24 mouse cellular contexts compared by ENCODE assay signal in the genomic region with DNA sequence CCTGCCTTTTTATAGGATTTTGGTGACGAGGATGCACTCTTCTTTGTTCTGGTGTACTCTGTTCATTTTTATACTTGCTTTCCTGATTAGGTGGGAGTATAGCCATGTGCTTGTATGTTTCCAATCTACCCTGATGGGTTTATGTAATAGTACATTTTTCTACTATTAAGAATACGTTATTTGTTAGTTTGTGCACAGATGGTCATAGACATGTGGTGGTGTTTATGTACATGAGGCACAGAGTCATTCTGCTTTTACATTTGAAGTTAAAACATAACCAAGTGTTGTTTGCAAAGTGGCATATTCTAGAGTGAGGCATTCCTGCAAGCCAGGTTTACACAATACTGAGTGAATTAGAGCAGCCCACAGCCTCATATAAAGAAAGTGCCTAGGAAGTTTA.
DNase-seq lines count a peak whose midpoint lies in the region; ATAC-seq lines count a peak whose summit lies in the region.
"Had no signal": no experiment of that assay in that cellular context is flagged by ENCODE, and none has a peak within 500 bp of the region (broad histone marks: within the 10 kb centered on the region; RNA-seq: fewer than 3 reads in every experiment).

No protein-coding gene starts in this region.

- H3K27me3 ChIP-seq in forebrain, embryonic 16.5 days (replicated peaks; ENCODE audit: control insufficient read depth, insufficient read depth, low read length): no peaks in the 10 kb centered on the region
- no peaks in the 10 kb centered on the region for H3K27me3 ChIP-seq in forebrain, embryonic 13.5 days
- H3K27me3 ChIP-seq: heart, embryonic 12.5 days; heart, embryonic 15.5 days; hindbrain, embryonic 13.5 days had no signal

- DNase-seq in layer of hippocampus, adult 18-20 months (ENCODE audit: low spot score in 2 of 2): peak; percentile 35 to 90
- no peak for DNase-seq in layer of hippocampus, postnatal 10 days (ENCODE audit: low spot score in 2 of 2)
- DNase-seq in layer of hippocampus, adult 9-10 months (ENCODE audit: low spot score): peak; percentile 86
- DNase-seq in frontal cortex, postnatal 14 days (ENCODE audit: low spot score in 2 of 2): no peak
- DNase-seq in cerebellum, postnatal 14 days: no peak
- DNase-seq: adrenal gland, postnatal 10 days; adrenal gland, postnatal 36 days; cerebellum, adult 11-12 months; cerebellum, adult 8-10 months; cerebellum, postnatal 10 days; gastrocnemius, postnatal 25 days; heart, adult 18-20 months; heart, postnatal 10 days; heart, postnatal 36 days had no signal

- peak; percentile 45; the same call in 1 of the 2 replicates for ATAC-seq in forebrain, embryonic 16.5 days
- no peak for ATAC-seq in forebrain, embryonic 13.5 days
- ATAC-seq in megakaryocyte-erythroid progenitor cell, adult 5-6 weeks (replicated peaks; ENCODE audit: low FRiP score, low TSS enrichment, poor library complexity, severe bottlenecking): no peak
- ATAC-seq: forebrain, embryonic 14.5 days; hindbrain, embryonic 16.5 days had no signal

- H3K4me3 ChIP-seq in forebrain, embryonic 16.5 days (replicated peaks; ENCODE audit: low read length): no peak overlapping the region
- H3K4me3 ChIP-seq in forebrain, embryonic 13.5 days: no peak overlapping the region
- H3K4me3 ChIP-seq: forebrain, embryonic 10.5 days; heart, embryonic 12.5 days; heart, embryonic 15.5 days; hindbrain, embryonic 10.5 days; hindbrain, embryonic 13.5 days had no signal

- H3K9ac ChIP-seq in forebrain, embryonic 16.5 days (replicated peaks; ENCODE audit: low read depth, low read length): no peak overlapping the region
- H3K9ac ChIP-seq in forebrain, embryonic 13.5 days: no peak overlapping the region
- H3K9ac ChIP-seq: heart, embryonic 12.5 days; heart, embryonic 15.5 days; hindbrain, embryonic 13.5 days had no signal

- no peaks in the 10 kb centered on the region for H3K9me3 ChIP-seq in forebrain, embryonic 16.5 days (ENCODE audit: control insufficient read depth, low read length)
- H3K9me3 ChIP-seq in forebrain, embryonic 13.5 days (replicated peaks): no peaks in the 10 kb centered on the region
- H3K9me3 ChIP-seq: forebrain, embryonic 10.5 days; heart, embryonic 12.5 days; heart, embryonic 15.5 days; hindbrain, embryonic 10.5 days; hindbrain, embryonic 13.5 days had no signal

- no peaks in the 10 kb centered on the region for H3K36me3 ChIP-seq in forebrain, embryonic 16.5 days (ENCODE audit: control insufficient read depth, insufficient read depth)
- H3K36me3 ChIP-seq in forebrain, embryonic 13.5 days (ENCODE audit: poor library complexity, severe bottlenecking): no peaks in the 10 kb centered on the region
- H3K36me3 ChIP-seq: forebrain, embryonic 10.5 days; heart, embryonic 12.5 days; heart, embryonic 15.5 days; hindbrain, embryonic 10.5 days; hindbrain, embryonic 13.5 days had no signal

- no peak overlapping the region for H3K4me2 ChIP-seq in forebrain, embryonic 16.5 days (ENCODE audit: low read length)
- no peak overlapping the region for H3K4me2 ChIP-seq in forebrain, embryonic 13.5 days
- H3K4me2 ChIP-seq: heart, embryonic 12.5 days; heart, embryonic 15.5 days; hindbrain, embryonic 13.5 days had no signal

- no peak overlapping the region for H3K27ac ChIP-seq in forebrain, embryonic 16.5 days (ENCODE audit: low read length)
- no peak overlapping the region for H3K27ac ChIP-seq in forebrain, embryonic 13.5 days
- H3K27ac ChIP-seq: forebrain, embryonic 10.5 days; heart, embryonic 15.5 days; hindbrain, embryonic 10.5 days; hindbrain, embryonic 13.5 days had no signal

- WGBS in forebrain, embryonic 16.5 days: 68% methylated on average over 2 of the region's 2 CpGs
- 86% methylated on average over 2 of the region's 2 CpGs for WGBS in forebrain, embryonic 13.5 days

- no peaks in the 10 kb centered on the region for H3K4me1 ChIP-seq in forebrain, embryonic 16.5 days (replicated peaks; ENCODE audit: control insufficient read depth, insufficient read depth, low read length)
- no peaks in the 10 kb centered on the region for H3K4me1 ChIP-seq in forebrain, embryonic 13.5 days
- H3K4me1 ChIP-seq: forebrain, embryonic 10.5 days; heart, embryonic 12.5 days; heart, embryonic 15.5 days; hindbrain, embryonic 10.5 days; hindbrain, embryonic 13.5 days had no signal

Comparison
In these comparisons a context has a peak if more than half of its experiments do, and no peak if none do; other contexts are left out.
1. DNase-seq: peak in layer of hippocampus, adult 18-20 months (2 of 2) and layer of hippocampus, adult 9-10 months (single experiment); none in layer of hippocampus, postnatal 10 days (0 of 2), frontal cortex, postnatal 14 days (0 of 2) and cerebellum, postnatal 14 days (0 of 2).